Mouse (Mus musculus) heart, postnatal 0 days (tissue): ENCODE results near the gene Abr.

ENCODE experiments used
- CTCF ChIP-seq: IDR thresholded peaks from 2 replicates; pipeline ENCODE4 v1.5.1; 2016; ENCODE audit warnings: antibody characterized with exemption, control low read depth, low read depth
- EP300 ChIP-seq: IDR thresholded peaks from 2 replicates; pipeline ENCODE4 v1.6.1; 2016; ENCODE audit warnings: antibody characterized with exemption, low read depth

DNA sequence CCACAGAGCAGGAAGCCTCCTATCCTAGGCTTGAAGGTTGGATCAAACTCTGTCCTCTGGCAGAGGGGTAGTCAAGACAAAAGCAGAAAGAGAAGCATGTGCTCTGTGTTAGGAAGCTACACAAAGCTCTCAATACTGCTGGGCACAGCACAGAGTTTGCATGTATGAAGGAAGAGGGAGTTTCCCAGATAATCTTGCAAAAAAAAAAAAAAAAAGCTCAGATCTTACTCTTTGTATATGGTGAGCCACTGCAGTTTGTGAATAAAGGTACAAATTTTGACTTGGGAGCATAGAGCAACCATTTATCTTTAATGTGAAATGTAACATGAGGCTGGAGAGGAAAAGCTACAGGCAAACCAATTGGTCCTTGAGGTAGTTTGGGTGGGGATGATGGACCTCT, 11.2 kb downstream of the Abr start:
- TF ChIP-seq EP300 = no peak
- no peak for TF ChIP-seq CTCF
